Mouse (Mus musculus) MEL (cell line): Measurements from ENCODE around the gene Cfap299.

Experiments
- CHD1 ChIP-seq: IDR thresholded peaks from 2 replicates; pipeline ENCODE4 v1.6.1; 2012; ENCODE audit warnings: low read depth, mild to moderate bottlenecking, inconsistent platforms, low read length, improper control_type of control experiment
- CHD2 ChIP-seq: IDR thresholded peaks from 2 replicates; pipeline ENCODE4 v1.6.1; 2011; ENCODE audit warnings: low read length, improper control_type of control experiment
- CTCF ChIP-seq, 3 experiments: IDR thresholded peaks in 2 of 3; conservative IDR thresholded peaks in 1 of 3; 2 replicates each; pipeline ENCODE4 v1.5.1; 2011 to 2012; ENCODE audit warnings: low read length in 3 of 3, low read depth in 2 of 3, mild to moderate bottlenecking in 2 of 3, improper control_type of control experiment in 1 of 3, inconsistent platforms in 1 of 3, mixed read lengths in 1 of 3, moderate library complexity in 1 of 3; ENCODE audit not compliant: control insufficient read depth in 1 of 3, insufficient read depth in 1 of 3, poor library complexity in 1 of 3, severe bottlenecking in 1 of 3
- ELF1 ChIP-seq: IDR thresholded peaks from 2 replicates; pipeline ENCODE4 v1.6.1; 2014; ENCODE audit warnings: low read depth, mild to moderate bottlenecking, inconsistent platforms, low read length, improper control_type of control experiment, moderate library complexity
- EP300 ChIP-seq, 2 experiments: IDR thresholded peaks; 2 replicates each; pipeline ENCODE4 v1.6.1; 2011; ENCODE audit warnings: improper control_type of control experiment in 2 of 2, low read length in 2 of 2, low read depth in 1 of 2, mild to moderate bottlenecking in 1 of 2
- GATA1 ChIP-seq: IDR thresholded peaks from 2 replicates; pipeline ENCODE4 v1.6.1; 2011; ENCODE audit warnings: low read depth, low read length, improper control_type of control experiment
- JUND ChIP-seq: IDR thresholded peaks from 2 replicates; pipeline ENCODE4 v1.6.1; 2011; ENCODE audit warnings: low read depth, mild to moderate bottlenecking, improper control_type of control experiment, low read length
- MAFK ChIP-seq: IDR thresholded peaks from 2 replicates; pipeline ENCODE4 v1.6.1; 2011; ENCODE audit warnings: low read depth, mild to moderate bottlenecking, low read length, improper control_type of control experiment, borderline replicate concordance
- POLR2A ChIP-seq, 2 experiments: IDR thresholded peaks; 2 replicates each; pipeline ENCODE4 v1.6.1; 2011 to 2012; ENCODE audit warnings: low read length in 2 of 2, mild to moderate bottlenecking in 2 of 2, control low read depth in 1 of 2, improper control_type of control experiment in 1 of 2, low read depth in 1 of 2, moderate library complexity in 1 of 2; ENCODE audit not compliant: control insufficient read depth in 1 of 2, insufficient read depth in 1 of 2, poor library complexity in 1 of 2
- RAD21 ChIP-seq: IDR thresholded peaks from 2 replicates; pipeline ENCODE4 v1.6.1; 2011; ENCODE audit warnings: mild to moderate bottlenecking, low read depth, low read length, improper control_type of control experiment
- UBTF ChIP-seq: IDR thresholded peaks from 2 replicates; pipeline ENCODE4 v1.6.1; 2012; ENCODE audit warnings: low read depth, mild to moderate bottlenecking, inconsistent platforms, low read length, improper control_type of control experiment, moderate library complexity, borderline replicate concordance; ENCODE audit not compliant: insufficient read depth

DNA sequence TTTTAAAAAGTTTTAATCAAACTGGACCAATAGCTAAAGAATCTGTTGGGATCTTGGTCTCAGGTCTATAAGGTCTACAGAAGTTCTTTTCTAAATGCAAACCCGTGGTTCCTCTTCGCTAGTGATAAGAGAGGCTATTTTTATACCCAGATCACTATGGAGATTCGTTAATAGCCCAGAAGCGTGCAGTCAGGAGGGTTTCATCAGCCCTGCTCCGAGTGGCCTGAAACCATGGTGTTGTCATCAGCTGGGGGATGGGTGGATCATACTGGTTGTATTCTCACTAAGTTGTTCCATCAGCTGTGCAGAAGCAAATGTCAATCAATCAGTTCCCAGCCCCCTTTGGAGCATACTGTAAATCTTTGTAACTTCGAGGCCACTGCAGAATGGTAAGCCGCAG lies 193.9 kb downstream of the Cfap299 start:
- no peak for TF ChIP-seq POLR2A (IDR thresholded peaks at IDR 0.05; ENCODE audit: control insufficient read depth in 1 of 2, insufficient read depth in 1 of 2, low read depth in 1 of 2, low read length in 2 of 2, poor library complexity in 1 of 2)
- no peak for TF ChIP-seq CTCF (IDR thresholded peaks at IDR 0.05 in 2 of 3, conservative IDR thresholded peaks at IDR 0.05 in 1 of 3; ENCODE audit: control insufficient read depth in 1 of 3, insufficient read depth in 1 of 3, low read depth in 2 of 3, low read length in 3 of 3, poor library complexity in 1 of 3, severe bottlenecking in 1 of 3)
- TF ChIP-seq CHD1 = no peak
- TF ChIP-seq EP300 (IDR thresholded peaks at IDR 0.05; ENCODE audit: low read depth in 1 of 2, low read length in 2 of 2) = no peak
- no peak for TF ChIP-seq UBTF
- TF ChIP-seq RAD21 = no peak
- no peak for TF ChIP-seq ELF1
- no peak for TF ChIP-seq GATA1
- no peak for TF ChIP-seq CHD2
- no peak for TF ChIP-seq JUND
- TF ChIP-seq MAFK = no peak
